Mouse (Mus musculus) induced T-regulatory cell, adult 2 months (primary cell): ENCODE measurements around the gene Itgb5.

Source experiments
- DNase-seq: peaks from one replicate; pipeline ENCODE4 v3.0.0-alpha.2; 2012; ENCODE audit warnings: low read depth

Gene Itgb5

DNA sequence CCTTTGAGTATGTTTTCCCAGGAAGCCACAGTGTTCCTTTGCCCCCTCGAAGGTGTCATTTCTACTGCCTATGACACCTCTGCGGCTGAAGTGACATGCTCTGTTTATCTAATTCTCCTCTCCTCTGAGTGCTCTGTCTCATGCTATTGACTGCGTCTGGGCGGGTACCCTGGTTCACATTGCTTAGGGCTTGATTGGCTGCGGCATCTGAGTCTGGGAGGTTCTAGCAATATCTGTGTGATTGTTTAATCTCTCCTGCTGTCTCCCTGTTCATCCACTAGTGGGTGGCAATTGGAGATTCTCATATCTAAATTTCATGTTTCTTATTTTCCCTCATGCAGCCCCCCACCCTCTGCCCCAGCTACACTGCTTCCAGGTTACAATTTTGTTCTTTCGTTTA is 49.6 kb downstream of the Itgb5 start:
- no peak for DNase-seq

DNA sequence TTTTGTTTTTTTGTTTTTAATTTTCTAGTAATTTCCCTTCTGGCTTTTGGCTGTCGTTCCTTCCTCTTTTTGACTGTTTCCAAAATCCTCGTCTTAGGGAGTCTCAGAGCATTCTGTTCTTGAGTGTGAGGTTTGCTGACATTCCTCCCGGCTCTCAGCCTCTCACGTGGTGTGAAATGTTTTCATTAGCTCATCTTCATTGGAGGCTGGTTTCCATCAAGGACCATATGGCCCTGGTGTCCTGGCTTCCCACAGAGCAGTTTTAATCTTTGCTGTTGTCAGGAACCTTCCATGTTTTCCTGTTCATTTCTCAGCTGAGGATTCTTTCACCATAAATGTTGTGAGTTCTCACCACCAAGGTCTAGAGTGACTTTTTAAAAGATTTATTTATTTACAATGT is 50.1 kb downstream of the Itgb5 start:
- no peak for DNase-seq

DNA sequence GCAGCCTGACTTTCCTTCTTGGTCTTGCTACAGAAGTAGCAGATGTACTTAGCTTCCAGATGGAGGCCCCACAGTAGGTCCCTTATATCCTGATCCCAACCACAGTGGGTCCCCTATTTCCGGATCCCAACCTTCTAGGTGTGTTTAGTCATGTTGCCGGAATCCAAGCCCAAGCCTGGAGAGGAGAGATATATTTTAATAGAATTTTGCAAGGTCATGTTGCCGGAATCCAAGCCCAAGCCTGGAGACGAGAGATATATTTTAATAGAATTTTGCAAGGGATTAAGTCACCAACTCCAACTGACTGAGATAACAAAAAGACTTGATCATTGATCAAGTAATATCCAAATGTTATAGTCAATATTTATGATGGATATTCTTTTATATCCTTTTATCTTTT is 51.3 kb downstream of the Itgb5 start:
- no peak for DNase-seq

DNA sequence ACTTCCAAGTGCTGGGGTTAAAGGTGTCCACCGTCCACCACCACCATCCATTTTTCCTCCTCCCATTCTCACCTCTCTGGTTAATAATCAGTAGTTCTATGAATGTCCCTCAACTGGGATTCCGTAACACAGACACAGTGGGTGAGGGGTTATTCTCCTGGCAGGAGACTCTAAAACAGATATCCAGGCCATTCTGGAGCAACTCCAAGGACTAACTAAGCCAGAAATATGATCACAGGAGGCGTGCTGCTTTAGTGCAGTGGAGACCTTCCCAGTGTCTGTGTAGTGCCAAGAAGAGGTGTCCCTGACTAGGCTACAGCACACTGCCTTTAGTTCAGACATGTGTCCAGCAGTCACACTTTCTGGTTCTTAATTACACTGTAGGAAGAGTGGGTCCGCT is 53.1 kb downstream of the Itgb5 start:
- no peak for DNase-seq

- DNase-seq = no peak
Measured at GRCm38 (mm10) chr16:33883046-33883975, 53.8 kb downstream of the Itgb5 start.

- DNase-seq = no peak
Measured at GRCm38 (mm10) chr16:33884201-33884600, 54.7 kb downstream of the Itgb5 start.

GRCm38 (mm10) chr16:33885021-33885471 is 55.6 kb downstream of the Itgb5 start:
- DNase-seq = no peak

DNA sequence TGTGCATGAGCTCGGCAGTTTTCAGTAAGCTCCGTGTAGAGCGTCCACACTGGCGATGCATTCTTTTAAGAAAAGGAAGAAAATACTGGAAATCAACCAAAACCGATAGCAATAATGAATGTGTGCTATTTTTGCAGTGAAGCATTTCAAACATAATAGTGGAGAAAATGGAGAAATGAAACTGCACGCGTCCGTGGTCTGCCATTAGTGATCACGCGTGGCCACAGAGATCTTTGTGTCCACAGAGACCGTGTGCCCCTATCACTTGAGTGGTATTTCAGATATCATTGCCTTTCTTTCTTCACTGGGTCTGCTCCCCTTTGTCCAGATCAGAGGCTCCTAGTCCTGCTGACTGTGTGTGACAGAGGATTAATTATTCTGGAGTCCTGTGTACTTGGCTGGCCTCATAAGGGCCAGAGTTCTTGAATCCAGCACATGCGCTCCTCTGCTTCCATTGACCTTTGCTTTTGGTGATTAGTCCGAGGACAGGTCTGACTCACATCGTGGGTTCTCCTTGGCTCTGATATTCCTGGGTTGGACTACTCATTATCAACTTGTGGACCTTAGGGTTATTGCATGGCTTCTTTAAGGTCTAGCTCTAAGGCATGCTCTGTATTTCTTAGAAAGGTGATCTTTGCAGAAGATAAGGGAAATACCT is 56.3 kb downstream of the Itgb5 start:
- DNase-seq = no peak

DNA sequence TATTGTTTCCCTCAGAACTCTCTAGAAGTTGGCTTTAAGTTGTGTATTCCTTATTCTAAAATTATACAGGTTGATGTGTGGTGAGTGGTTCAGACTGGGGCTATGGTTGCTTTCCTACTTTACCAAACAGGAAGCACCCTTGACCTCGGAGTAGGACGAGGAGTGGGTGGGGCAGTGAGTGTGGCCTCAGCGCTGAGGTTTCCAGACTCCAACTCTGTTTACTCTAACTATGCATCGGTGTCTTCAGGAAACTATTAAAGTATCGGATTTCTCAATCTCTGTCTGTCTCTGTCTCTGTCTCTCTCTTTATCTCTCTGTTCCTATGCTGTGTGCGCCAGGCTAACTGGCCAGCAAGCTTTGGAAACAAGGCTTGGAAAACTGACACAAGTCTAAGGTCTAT is 57.2 kb downstream of the Itgb5 start:
- DNase-seq = peak; percentile 17

DNA sequence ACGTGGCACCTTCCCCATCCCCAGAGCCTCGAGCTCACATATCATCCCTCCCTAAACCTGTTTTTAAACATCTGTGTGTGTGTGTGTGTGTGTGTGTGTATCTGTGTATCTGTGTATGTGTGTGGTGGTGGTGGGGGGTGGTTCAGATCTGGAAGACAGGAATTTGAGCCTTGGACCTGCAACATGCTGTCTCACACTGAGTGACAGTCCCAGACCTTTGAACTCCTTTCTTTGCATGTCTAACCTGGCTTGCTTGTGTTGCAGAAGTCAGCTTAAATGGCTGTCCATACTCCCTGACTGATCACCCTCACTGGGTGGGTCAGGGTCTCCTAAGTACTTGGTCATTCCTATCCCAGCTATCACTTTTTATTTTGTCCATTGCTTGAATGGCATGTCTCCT is 58.5 kb downstream of the Itgb5 start:
- DNase-seq = no peak

DNA sequence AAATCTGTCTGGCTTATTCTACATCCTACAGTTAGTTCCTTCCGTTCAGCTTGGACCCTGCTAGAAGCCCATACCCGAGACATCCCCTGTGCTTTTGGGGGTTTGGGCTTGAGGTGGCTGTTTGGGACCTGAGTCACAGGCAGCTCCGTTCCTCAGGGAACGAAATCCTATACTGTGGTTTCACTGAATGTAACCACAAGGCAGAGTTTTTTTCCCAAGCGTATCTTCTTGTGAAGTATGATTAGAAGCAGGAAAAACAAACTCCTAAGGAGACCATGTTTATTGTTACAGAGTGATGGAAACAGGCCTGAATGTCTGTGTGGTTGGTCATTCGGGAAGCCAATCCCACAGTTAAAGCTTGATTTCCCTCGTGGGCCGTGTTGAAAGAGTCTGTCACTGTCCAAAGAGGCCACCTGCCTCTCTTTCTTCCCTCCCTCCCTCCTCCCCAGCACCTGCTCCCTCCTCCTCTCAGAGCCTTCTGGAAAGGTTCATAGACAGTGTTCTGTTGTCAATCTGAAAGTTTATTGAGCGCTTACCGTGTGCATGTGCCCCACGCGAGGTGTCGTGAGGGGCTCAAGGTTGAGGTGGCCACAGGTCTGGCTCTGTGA is 59.6 kb downstream of the Itgb5 start:
- DNase-seq = no peak

DNA sequence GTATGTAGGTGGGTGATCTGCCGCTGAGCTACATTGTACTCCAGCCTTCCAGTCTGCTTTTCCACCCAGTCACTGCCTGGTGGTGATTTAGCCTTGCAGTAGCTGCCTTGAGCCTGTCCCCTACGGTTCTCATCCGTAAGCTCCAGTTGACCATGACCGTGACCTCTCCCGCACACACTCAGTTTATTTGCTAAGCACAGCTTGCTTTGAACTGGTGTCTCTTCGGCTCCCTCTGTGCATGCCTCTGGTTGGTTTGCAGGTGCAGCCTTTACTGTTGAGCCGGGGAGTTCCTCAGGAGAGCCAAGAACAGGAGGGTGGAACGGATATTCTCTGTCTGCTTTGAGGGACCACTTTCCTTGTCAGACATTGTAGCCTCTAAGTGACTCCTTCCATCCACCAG is 61.6 kb downstream of the Itgb5 start:
- no peak for DNase-seq

DNA sequence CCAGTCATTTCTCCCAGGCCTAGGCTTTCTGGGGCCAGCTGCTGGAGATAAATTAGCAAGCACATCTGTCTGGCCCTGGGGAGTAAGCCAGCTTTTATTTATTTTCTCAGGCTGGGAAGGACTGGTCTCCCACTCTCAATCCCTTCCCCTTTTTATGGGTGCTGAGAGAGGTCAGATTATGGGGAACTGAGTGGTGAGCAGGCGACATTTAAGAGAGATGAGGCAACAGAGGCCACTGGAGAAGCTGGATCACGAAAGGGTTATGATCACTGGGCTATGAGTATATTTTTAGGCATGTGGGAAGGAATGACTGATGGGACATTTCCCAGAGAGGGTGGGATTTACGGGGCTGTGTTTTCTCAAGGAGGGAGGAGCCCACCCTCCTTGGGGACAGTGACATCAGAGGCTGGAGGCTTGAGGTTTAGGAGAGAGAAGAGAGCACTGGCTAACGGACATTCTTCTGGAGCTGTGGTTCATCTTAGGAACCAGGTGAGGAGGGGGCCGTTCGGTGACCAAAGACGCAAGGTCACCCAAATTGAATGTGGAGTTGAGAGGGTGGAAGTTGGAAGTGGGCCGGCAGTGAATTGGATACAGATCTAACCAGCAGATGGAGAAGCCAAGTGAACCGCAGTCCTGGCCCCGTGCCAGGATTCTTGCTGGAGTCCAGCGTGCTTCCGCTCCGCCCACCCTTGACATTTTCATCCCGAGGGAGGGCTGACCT is 62.3 kb downstream of the Itgb5 start:
- peak; percentile 9 for DNase-seq

DNA sequence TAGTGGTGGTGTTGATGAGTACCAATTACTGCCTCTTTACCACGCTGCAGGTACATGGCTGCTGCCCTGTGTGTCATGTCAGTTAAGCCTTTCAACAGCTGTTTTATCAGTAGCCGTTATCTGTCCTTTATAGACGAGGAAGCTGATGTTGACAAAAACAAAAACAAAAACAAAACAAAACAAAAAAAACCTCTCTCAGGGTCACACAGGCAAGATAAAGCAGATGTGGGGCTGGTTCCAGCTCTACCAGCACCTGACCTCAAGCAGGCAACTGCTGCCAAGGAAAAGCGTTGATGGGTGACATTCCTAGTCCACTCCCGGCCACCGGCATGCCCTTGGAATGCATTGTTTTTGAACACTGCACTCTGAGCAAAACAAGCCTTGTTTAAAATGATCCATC is 63.1 kb downstream of the Itgb5 start:
- DNase-seq = no peak

- DNase-seq = no peak
Measured at GRCm38 (mm10) chr16:33893796-33894195, 64.3 kb downstream of the Itgb5 start.

DNA sequence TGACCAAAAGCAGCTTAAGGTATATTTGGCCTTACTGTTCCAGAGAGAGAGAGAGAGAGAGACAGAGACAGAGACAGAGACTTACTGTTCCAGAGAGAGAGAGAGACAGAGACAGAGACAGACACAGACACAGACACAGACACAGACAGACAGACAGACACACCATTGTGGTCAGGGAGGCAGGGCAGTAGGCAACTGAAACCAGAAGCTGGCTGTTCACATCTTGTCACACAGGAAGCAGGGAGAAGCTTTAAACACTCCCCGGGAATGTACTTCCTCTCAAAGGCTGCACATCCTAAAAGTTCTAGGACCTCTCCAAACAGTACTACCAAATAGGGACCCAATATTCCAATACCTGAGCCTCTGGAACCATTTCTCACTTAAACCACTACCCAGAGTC is 65.0 kb downstream of the Itgb5 start:
- DNase-seq = no peak

- no peak for DNase-seq
Measured at GRCm38 (mm10) chr16:33895690-33896089, 66.2 kb downstream of the Itgb5 start.

- DNase-seq = no peak
Measured at GRCm38 (mm10) chr16:33896801-33897200, 67.3 kb downstream of the Itgb5 start.

- DNase-seq = no peak
Measured at GRCm38 (mm10) chr16:33903664-33904441, 74.4 kb downstream of the Itgb5 start.

DNA sequence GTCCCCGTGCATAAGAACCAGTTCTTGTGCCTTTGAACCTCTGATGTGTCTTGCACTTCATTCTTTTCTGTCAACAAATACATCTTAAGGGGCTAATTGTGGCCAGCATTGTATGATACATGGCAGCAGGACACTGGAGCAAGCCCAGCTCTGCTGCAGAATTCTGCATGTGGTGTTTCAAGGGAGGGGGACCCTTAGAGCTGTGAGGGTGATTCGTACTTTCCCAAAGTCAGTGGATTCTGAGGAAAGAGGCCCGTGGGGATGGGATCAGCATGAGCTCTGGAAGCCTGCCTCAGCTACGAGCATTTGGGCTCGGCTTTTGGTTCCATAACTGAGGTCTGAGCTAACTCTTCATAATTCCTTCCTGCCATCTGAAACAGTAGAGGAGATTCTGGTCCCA is 75.1 kb downstream of the Itgb5 start:
- DNase-seq = no peak

DNA sequence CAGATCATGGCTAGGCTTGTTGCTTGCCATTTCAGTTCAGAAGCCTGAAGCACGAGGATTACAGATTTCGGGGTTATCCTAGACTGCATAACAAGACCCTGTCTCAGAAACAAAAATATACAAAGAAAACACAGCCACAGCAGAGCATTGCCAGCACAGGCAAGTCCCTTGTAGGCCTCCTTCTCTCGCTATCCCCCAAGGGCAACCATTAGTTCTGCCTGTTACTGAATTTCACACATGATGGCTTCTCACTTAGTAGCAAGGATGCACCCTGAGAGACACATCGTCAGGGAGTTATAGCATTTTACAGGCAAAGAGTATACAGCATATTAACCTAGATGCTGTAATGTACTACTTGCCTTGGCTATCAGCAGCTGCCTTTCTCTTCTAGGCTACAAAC is 78.8 kb downstream of the Itgb5 start:
- no peak for DNase-seq

DNA sequence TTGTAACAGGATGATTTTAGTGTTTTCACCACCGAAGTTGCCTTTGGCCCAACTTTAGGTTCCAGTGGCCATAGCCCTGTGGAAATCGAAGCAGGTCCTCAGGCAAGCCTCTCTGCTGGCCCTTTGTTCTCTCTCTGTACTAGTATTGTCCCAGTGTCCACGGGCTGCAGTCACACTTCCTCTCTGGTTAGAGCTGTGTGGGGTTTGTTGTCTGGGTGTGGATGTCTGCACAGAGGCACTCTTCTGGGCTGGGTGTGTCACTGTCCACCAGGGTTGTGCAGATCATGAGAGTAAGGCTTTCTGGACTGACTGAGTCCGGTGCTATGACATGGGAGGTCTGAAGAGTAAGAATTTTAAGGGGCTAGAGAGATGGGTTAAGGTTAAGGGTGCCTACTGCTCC is 85.5 kb downstream of the Itgb5 start:
- DNase-seq = no peak
